Mouse (Mus musculus) mature B cell (primary cell): Measurements from ENCODE around the gene Chka.

Source experiments
- in situ Hi-C: fragments of 300-500 bp; cut with MboI; formaldehyde crosslinking; loops from 2 replicates; pipeline ENCODE4 v1.14.3; 2019

Chka gene

DNA sequence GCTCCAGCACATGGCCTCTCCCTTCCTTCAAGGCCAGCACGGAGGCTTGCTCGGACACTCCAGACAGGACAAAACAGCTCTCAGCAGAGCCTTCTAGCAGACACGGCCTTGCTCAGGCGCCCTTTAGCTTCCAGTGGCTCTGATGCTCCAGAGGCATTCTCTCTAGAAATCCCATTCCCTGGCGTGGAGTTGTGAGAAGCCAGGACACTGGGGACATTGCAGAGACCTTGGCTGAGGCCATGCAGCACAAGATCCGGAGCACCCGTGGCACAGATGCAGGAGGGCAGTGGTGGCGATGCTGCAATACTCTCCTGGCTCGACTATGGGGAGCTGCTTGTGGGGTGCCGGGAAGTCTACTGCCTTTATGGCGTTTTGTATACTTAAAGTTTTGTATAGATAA lies 65.2 kb downstream of the Chka start:
- in situ Hi-C loops, result no loop called here

DNA sequence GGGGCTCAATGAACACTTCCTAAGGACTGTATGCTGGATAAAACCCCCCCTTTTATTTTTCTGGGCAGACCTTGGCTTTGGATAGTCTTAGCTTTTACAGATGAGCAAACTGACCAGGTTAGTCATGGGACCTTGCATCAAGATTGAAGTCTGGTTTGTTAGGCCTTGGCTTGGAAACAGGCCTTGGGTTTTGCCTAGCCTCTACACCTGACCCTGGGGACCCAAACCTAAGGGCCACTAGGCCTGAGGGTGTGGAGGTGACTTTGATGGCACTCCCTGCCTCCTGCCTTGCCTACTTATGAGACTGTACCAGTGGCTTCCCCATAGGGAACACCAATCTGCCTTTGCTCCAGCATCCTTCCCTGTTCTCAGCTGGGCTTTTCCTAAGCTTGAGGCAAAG lies 68.4 kb downstream of the Chka start:
- in situ Hi-C loops, result no loop called here

DNA sequence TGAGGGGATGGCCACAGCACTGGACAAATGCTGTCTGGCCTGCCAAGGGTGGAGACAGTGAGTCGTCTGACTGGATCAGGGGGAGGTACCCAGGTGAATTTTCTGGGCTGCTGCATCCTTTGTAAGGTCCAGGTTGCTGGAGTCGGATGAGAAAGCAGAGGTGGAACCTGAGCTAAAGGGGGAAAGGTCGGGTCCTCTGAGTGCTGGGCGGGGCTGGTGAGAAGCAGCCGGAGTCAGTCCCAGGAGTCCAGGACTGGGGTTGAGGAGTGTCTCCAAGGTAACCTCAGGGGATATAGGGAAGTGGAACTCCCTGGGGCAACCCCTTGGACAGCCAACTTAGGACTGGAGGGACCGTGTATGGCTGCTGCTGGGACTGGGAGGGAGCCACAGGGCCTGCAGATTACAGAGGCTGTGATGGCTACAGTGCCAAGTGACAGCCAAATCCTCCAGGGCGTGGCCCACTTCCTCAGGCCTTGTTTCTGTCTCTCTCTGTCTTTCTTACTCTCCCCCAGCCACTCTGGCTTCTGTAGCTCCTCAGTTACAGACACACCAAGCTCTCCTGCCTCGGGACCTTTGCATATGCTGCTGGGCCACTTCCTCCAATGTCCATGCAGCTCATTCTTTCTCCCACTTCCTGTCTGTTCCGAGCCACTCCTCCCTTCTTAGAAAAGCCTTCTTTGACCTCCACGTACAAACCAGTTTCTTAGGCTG lies 71.2 kb downstream of the Chka start:
- in situ Hi-C loops, result no loop called here

DNA sequence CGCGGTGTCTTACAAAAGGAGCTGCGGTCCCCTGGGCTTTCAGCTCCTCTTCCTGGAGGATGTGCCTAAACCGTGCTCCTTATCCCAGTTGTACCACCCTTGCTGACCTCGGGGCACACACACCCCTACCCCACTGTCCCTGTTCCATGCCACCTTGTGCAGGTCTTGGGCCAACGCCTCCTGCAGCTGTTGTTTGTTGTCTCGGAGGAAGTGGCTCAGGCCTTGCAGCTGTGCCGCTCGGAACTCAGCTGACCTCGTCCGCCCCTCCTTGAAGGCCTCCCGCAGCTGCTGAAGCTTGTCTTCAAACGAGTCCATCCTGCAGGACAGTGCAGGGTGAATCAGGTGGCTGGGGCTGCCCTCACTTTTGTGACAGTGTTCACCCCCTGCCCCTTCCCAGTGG lies 72.0 kb downstream of the Chka start:
- in situ Hi-C loops, result no loop called here

DNA sequence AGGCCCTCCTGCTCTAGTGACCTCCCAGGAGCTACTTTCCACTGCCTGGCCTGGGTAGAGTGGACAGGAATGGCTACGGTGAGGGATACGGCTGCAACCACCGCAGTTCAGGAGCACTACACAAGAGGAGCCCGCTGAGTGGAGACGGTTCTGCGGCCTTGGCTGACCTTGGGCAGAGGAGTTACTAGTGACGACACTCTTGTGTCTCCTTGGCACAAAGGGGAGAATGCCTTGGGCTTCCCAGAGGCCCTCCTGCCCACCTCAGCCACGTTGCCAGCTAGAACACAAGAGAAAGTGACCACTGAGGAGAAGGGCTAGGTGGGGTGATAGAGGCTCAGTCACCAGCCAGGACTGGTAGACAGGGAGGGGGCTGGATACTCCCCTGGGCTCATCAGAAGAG lies 72.6 kb downstream of the Chka start:
- in situ Hi-C loops, result no loop called here

DNA sequence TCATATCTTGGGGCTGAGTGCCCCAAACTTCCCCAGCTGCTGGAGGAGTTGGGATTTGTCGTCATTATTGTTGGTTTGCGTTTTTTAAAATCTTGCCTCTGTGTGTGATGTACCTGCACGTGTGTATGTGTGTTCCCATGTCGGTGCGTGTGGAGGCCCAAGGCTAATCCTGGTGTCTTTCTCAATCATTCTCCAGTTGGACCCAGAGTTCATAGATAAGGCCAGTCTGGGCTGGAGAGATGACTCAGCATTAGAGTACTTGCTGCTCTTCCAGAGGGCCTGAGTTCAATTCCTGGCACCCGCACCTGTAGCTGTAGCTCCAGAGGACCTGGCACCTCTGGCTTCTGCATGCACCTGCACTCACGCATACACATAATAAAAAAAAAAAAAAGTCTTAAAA lies 73.3 kb downstream of the Chka start:
- in situ Hi-C loops, result no loop called here

DNA sequence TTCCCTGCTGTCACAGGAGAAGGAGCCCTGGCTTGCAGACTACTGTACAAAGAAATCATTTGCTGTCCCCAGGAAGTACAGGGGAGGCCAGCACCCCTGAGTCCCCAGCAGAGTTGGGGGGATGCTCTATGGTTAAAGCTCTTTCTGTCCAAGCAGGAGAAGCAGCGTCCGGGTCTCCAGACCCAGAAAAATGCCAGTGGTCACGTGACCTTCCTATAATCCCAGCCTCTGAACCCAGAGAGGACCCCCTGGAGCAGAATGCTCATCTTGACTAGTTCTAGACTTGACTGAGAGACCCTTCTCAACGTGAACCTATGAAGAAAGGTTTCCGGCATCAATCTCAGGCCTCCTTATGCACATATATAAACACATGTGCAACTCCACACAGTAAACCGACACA lies 74.3 kb downstream of the Chka start:
- in situ Hi-C loops, result no loop called here

DNA sequence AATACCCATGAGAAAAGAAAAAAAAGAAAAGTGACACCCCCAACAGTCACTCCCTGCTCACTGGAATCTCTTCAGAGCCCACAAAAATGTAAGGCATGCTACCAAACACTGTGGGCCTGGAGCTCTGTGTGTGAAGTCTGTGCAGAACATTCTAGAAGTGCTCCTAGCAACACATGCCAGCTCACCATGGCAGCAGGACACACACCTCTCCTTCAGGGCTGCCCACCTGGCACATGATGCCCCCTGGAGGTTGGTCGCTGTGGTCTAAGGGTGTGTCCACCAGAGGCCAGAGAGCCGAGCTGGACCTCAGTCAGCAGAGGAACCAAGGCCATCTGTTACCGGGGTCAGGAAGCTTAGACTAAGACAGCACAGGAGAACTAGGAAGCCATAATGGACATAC lies 74.7 kb downstream of the Chka start:
- in situ Hi-C loops, result no loop called here

DNA sequence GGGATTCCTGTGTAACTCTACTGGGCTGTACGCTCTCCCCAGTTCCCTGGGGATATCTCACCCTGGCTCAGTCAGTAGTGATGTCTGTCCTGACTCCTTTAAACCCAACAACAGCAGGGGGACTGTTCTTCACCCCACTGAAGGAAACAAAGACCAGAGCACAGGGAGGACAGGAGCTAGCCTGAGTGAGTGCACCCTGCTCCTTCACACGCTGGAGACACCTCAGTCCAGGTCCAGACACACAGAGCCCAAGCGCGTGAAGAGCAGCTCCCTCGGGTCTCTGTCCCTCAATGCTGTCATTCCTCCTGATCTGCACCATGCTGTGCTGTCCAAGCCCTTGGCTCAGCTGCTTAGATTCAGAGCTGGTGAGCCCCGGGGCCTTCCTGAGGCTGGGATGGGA lies 75.1 kb downstream of the Chka start:
- in situ Hi-C loops, result no loop called here

DNA sequence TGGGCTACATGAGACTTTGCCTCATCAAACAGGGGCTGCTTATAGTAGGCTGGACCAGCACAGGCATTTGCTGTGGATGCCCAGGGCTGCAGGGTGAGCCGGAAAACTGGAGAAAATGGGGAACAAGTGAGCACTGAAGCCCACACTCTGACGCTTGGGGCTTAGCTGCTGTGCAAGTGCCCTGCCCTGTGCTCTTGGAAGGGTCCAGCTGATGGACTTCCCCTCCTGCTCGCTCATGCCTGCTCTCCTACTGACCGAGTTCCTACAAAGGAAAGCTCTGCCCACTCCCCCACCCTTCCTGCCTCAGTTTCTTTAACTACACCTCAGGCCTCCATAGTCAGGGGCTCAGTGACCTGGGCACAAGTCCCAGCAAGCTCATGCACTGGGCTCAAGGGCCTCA lies 76.4 kb downstream of the Chka start:
- in situ Hi-C loops, result no loop called here

DNA sequence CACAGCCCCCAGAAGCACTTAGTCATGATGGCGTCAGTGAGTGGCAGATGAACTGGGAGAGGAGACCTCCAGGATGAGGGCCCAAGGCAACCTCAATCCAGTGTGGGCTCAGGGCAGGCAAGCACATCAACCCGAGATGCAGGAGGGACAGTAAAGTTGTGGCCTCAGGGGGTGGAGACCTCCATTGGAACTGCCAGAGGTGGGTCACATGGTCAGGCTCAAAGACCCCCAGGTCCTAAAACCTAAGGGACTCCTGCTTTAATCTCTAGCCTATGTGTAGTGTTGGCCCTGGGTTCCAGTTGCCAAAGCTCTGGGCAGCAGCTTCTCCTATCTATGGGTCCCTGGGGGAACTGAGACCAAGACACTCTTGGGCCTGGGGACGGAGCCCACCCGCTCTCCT lies 77.2 kb downstream of the Chka start:
- in situ Hi-C loops, result no loop called here

DNA sequence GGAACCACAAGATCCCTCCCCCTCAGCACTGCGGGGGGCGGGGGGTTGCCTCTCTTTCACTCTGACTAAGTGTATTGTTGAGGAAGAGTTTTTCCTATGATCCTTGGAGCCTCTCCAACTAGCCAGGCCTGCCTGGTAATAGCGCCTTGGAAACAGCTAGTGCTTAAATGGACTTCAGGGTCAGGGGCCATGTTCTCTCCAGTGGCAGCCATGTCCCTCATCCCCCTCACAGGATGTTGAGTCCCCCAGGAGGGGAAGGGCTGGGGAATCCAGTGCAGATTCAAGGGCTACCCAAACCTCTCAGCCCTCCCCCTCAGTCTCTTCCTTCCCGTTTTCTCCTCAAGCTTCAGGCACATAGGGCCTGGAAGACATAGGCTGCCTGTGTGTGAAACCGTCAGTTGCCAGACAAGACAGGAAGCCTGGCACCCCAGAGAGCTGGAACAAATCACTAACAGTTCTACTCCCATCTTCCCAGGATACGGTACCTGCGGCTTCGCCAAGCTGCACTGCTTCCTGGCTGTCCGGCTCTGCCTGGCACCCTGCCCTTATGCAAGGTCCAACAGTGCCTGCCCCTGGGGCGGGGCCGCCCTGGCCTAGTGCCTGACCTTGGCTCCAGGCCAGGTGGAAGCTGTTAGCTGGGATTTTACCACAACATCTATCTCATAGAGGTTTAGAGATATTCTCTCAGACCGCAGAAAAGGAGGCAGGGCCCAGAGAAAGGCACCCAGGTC lies 77.8 kb downstream of the Chka start, which contains the start of gene Aldh3b1:
TSS of gene Aldh3b1 (minus strand) at position 598 of the 731 bp plus-strand sequence.
- in situ Hi-C loops, result no loop called here

DNA sequence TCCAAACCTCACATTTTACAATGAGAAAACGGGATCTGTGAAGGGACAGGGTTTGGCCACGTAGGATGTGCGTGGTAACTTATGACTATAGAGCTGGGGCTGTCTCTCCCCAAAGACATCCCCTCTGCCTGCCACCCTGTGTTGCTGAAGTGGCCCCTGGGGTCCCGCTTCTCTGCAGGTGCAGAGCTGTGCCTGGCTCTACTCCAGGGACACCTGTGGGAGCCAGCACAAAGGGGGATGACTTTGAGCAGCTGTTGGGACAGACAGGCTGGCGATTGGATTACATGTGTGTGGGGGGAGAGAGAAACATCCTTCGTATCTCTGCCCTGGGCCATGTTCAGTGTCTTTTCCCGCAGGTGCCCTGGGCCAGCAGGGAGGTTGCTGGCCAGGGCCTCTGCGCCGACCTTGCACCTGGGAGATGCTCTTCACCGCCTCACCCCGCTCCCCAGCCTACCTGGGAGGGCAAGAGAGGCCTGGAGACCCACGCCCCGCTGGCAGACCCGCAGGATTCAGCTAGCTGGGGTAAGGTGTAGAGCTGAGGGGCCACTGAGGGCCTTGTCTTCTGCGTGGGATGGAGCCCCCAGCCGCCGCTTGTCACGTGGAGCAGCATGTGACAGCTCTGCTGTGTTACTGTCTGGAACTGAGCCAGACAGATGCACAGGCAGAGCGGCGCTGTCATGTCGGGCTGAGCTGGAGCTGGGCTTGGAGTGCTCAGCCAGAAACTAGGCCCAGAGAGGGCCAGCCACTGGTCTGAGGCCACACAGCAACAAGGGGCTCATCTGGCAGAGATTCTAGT lies 78.9 kb downstream of the Chka start:
- in situ Hi-C loops, result no loop called here

DNA sequence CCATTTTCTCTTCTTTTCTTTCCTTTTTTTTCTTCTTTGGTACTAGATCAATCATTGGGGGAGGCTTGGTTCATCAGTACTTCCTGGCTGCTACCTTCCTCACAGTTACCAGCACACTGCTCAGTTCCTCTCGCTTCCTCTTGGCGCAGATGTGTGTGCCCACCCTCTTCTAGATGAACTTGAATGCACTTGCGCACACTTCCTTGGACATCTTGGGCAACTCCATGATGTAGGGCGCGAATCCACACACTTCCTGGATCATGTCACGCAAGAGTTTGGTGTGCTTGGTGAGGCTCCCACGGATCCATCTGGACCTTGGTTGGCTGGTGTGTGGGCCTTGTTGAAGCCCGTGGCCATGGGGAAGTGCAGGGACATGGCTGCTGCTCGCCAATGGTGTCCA lies 80.1 kb downstream of the Chka start:
- in situ Hi-C loops, result no loop called here

DNA sequence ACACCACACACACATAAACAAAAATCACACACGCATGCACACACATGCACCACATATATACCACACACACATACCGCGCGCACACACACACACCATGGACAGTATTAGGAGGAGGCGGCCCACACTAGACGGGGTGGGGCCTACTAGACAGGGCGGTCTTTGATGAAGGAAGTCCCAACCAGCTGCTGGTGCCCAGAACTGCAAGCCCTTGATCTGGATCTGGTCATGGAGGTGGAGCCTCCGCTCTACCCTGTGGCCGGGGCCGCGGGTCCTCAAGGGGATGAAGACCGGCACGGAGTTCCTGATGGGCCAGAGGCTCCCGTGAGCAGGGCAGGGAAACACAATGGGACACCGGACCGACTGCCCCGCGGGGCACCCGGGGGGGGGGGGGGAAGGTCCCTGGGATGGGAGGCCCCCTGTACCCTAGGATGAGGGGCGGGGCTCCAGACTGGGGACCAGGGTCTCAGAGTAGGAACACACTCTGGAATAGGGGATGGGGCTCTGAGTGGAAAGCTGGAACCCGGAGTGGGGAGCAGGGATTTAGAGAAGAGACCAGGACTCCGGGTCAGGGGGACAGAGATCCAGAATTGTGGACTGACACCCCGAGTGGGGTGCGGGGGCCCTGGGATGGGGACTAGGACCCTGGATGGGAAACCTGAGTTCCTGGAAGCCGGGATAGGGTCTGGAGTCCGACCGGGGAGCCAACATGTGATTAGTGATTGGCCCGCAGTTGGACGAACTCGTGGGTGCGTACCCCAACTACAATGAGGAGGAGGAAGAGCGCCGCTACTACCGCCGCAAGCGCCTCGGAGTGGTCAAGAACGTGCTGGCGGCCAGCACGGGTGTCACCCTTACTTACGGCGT lies 83.7 kb downstream of the Chka start, which contains the start of gene Unc93b1:
TSS of gene Unc93b1 (plus strand) at position 155 of the 864 bp plus-strand sequence.
- in situ Hi-C loops, result no loop called here

DNA sequence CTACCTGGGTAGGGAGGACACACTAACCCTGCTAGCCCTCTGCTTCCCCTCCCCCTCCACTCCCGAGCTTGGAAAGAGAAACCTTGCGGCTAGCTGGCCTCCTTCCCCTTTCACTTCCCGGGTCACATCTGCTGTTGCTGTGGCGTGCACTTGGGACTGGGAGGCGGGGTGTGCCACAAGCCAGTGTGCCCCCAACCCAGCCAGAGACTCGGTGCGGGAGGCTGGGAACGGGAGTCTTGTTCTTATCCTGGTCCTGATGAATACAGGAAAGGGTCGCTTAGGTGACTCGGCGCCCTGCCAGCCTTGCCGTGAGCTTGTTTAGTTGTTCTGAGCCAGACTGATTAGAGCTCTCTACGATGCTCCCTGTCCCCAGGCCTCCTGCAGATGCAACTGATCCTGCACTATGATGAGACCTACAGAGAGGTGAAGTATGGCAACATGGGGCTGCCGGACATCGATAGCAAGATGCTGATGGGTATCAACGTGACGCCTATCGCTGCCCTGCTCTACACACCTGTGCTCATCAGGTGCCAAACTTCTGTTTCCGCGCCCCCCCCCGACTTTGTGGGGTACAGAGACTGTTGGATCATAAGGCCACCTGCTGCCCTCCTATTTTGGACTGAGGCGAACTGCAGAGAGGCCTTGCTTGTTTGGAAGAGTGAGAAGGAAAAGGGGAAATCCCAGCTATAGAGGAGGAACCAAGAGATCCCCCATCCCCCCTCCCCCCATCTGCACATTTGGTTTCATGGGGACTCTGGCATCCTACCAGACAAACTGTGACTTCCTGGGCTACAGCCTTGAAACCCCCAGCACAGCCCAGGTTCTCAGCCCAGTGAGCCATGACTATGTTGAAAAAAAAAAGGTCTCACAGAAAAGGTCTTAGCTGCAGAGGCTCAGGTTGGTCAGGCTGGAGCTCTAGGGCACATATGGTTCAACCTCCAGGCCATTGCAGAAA lies 84.6 kb downstream of the Chka start:
- in situ Hi-C loops, result no loop called here

DNA sequence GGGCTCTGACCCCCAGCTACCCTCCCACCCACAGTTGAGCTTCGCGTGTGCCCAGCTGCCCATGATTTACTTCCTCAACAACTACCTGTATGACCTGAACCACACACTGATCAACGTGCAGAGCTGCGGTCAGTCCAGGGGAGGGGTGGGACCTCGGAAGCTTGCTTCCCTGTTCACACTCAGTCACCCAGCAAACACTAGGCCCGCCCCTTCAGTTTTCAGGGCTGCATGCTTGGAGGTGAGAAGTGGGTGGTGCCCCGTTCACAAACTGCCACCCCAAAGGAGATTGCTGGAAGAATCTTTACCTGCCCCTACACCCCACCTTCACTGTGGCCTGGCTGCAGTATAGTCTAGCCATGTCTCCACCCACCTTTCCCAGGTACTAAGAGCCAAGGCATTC lies 90.7 kb downstream of the Chka start:
- in situ Hi-C loops, result loop anchor here (5.0 kb wide), 1 partner anchor 45 kb away; no protein-coding TSS in a partner anchor

DNA sequence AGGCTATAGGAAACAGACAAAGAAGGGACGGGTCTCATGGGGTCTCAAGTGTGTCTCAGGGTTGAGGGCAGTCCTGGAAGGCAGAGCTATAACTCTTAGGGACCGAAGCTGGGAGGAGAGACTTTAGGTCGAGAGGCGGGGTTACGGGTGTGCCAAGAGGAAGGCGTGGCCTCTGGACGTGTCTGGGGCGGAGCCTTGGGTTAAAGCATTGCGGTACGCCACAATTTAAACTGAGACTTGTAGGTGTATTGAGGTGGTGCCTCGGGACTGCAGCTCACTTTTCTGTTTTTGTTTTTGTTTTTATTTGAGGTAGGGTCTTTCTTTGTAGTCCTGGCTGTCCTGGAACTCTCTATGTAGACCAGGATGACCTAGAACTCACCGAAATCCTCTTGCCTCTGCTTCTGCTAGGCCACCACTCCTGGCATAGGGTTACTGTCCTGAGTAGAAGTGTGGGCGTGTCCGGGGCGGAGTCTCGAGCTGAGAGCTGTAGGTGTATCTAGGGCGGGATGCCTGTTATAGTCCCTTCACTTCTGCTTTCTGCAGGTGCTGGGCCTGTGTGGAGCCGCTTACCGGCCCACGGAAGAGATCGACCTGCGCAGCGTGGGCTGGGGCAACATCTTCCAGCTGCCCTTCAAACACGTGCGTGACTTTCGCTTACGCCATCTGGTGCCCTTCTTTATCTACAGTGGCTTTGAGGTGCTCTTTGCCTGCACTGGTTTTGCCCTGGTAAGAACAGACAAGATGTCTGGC lies 91.6 kb downstream of the Chka start:
- in situ Hi-C loops, result loop anchor here (5.0 kb wide), 1 partner anchor 46 kb away; no protein-coding TSS in a partner anchor
